In the genomic region with DNA sequence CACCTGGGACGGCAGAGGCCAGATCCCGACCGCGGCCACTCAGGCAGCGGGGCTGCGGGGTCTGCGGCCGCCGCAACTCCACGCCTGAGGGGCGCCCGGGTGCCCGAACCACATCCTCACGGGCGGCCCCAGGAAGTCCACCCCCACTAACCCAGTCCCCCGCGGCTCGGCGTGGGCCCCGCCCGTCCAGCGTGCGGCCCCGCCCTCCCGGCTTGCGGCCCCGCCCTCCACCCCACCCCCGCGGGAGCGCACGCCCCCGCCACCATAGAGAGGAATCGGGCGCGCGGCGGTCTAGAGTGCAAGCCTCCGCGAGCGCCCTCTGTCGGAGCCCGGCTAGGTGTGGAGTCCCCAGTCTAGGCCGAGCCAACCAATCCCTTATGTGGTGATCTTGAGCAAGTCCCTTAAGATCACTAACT, we compare ENCODE assay signal across 7 mouse cellular contexts. TPM values are rescaled to one million over a fixed set of nuclear protein-coding genes. Genes with fewer than 3 reads are reported as not detected.
DNase-seq lines count a peak whose midpoint lies in the region; ATAC-seq lines count a peak whose summit lies in the region.

Gene Rffl, minus strand, starts transcription at position 180 of the 416 bp plus-strand sequence.

- under 1% methylated on average over 43 of the region's 43 CpGs for WGBS in embryonic facial prominence, embryonic 10.5 days
- under 1% methylated on average over 43 of the region's 43 CpGs for WGBS in limb, embryonic 10.5 days
- 1% methylated on average over 41 of the region's 43 CpGs for WGBS in midbrain, embryonic 13.5 days

- H3K4me3 ChIP-seq in embryonic facial prominence, embryonic 10.5 days = peak within 1 kb of the TSS; percentile 88
- peak within 1 kb of the TSS; percentile 90 for H3K4me3 ChIP-seq in limb, embryonic 10.5 days
- peak within 1 kb of the TSS; percentile 61 for H3K4me3 ChIP-seq in midbrain, embryonic 13.5 days (replicated peaks)

- no peaks in the 10 kb centered on the region for H3K9me3 ChIP-seq in embryonic facial prominence, embryonic 10.5 days
- no peaks in the 10 kb centered on the region for H3K9me3 ChIP-seq in limb, embryonic 10.5 days (replicated peaks)
- H3K9me3 ChIP-seq in midbrain, embryonic 13.5 days = no peaks in the 10 kb centered on the region

- H3K36me3 ChIP-seq in embryonic facial prominence, embryonic 10.5 days (replicated peaks) = no peaks in the 10 kb centered on the region
- no peaks in the 10 kb centered on the region for H3K36me3 ChIP-seq in limb, embryonic 10.5 days
- H3K36me3 ChIP-seq in midbrain, embryonic 13.5 days = no peaks in the 10 kb centered on the region

- peaks cover 12% of the 10 kb centered on the region for H3K4me1 ChIP-seq in embryonic facial prominence, embryonic 10.5 days
- H3K4me1 ChIP-seq in limb, embryonic 10.5 days = peaks cover 13% of the 10 kb centered on the region
- H3K4me1 ChIP-seq in midbrain, embryonic 13.5 days (replicated peaks) = peaks cover 12% of the 10 kb centered on the region

- no peaks in the 10 kb centered on the region for H3K27me3 ChIP-seq in embryonic facial prominence, embryonic 10.5 days (replicated peaks; ENCODE audit: low read depth, poor library complexity, severe bottlenecking)
- no peaks in the 10 kb centered on the region for H3K27me3 ChIP-seq in limb, embryonic 10.5 days (ENCODE audit: low read depth, poor library complexity, severe bottlenecking)
- H3K27me3 ChIP-seq in midbrain, embryonic 13.5 days = no peaks in the 10 kb centered on the region

- peak; percentile 65 for ATAC-seq in granulocyte monocyte progenitor cell, adult 5-6 weeks (replicated peaks; ENCODE audit: poor library complexity, severe bottlenecking)
- peak; percentile 97 for ATAC-seq in midbrain, embryonic 13.5 days

- H3K4me2 ChIP-seq in midbrain, embryonic 13.5 days (replicated peaks) = peak within 1 kb of the TSS; percentile 72

- DNase-seq in adrenal gland, postnatal 10 days = peak; percentile 98
- peak; percentile 95 for DNase-seq in embryonic facial prominence, embryonic 10.5 days (ENCODE audit: low spot score)
- DNase-seq in kidney, adult 11 months = peak; percentile 89
- peak; percentile 98 for DNase-seq in limb, embryonic 10.5 days (ENCODE audit: low spot score)
- DNase-seq in spleen, adult 12 weeks (ENCODE audit: low spot score) = peak; percentile 88

- H3K9ac ChIP-seq in midbrain, embryonic 13.5 days (replicated peaks) = peak within 1 kb of the TSS; percentile 72

- peak within 1 kb of the TSS; percentile 85 for H3K27ac ChIP-seq in embryonic facial prominence, embryonic 10.5 days (replicated peaks)
- peak within 1 kb of the TSS; percentile 86 for H3K27ac ChIP-seq in limb, embryonic 10.5 days
- no peak within 1 kb of the TSS for H3K27ac ChIP-seq in midbrain, embryonic 13.5 days

RNA-seq across cellular contexts. Expression of gene Rffl, which starts in this region (rescaled TPM):
- 10 to 100 TPM in 1 of 2 experiments, 1 to 10 TPM in 1; 9.2 to 11.2 TPM for total RNA-seq in adrenal gland, postnatal 10 days (2021)
- 11.3 and 11.5 TPM in 2 replicates for polyA plus RNA-seq in embryonic facial prominence, embryonic 10.5 days (2016; fragmentation: Nextera tagmentation; extraction: Ambion mirVana)
- total RNA-seq in granulocyte monocyte progenitor cell, adult 5-6 weeks (2014; fragmentation: Nextera tagmentation) = 26.6 and 35.3 TPM in 2 replicates
- total RNA-seq in granulocyte monocyte progenitor cell, adult 5-6 weeks (2017) = 18.6 and 21.8 TPM in 2 replicates
- polyA plus RNA-seq in limb, embryonic 10.5 days (2016; fragmentation: Nextera tagmentation; extraction: Ambion mirVana) = 8.6 and 10.6 TPM in 2 replicates
- polyA plus RNA-seq in midbrain, embryonic 13.5 days (2015; fragmentation: Nextera tagmentation; extraction: Ambion mirVana) = 4.5 and 5.9 TPM in 2 replicates
